In genomic region chr12:101767306-101768053, GRCm38 (mm10) we compare ENCODE assay signal across 9 mouse cellular contexts. TPM values are rescaled to one million over a fixed set of nuclear protein-coding genes. Genes with fewer than 3 reads are reported as not detected.
DNase-seq lines count a peak whose midpoint lies in the region; ATAC-seq and TF ChIP-seq lines count a peak whose summit lies in the region.
"Had no signal": no experiment of that assay in that cellular context is flagged by ENCODE, and none has a peak within 500 bp of the region (broad histone marks: within the 10 kb centered on the region; RNA-seq: fewer than 3 reads in every experiment).

No protein-coding gene starts in this region.

- no peak overlapping the region for H3K4me3 ChIP-seq in lung, adult 2 months (replicated peaks; ENCODE audit: extremely low read depth, low read depth, low read length)
- no peak overlapping the region for H3K4me3 ChIP-seq in midbrain, postnatal 0 days (ENCODE audit: low read depth, low read length)

- H3K9ac ChIP-seq in midbrain, postnatal 0 days (replicated peaks; ENCODE audit: low read length, poor library complexity, severe bottlenecking) = no peak overlapping the region

- H3K4me1 ChIP-seq in lung, adult 2 months (ENCODE audit: control insufficient read depth, insufficient read depth, low read length) = peaks cover 6% of the 10 kb centered on the region
- no peaks in the 10 kb centered on the region; the same call in 1 of the 2 replicates for H3K4me1 ChIP-seq in midbrain, postnatal 0 days (ENCODE audit: insufficient read depth, low read length)

- H3K27ac ChIP-seq in midbrain, postnatal 0 days (ENCODE audit: low read depth, low read length) = no peak overlapping the region

- TF ChIP-seq CTCF in lung, adult 2 months (IDR thresholded peaks at IDR 0.05; ENCODE audit: insufficient read depth, low read length) = no peak
- TF ChIP-seq CTCF in midbrain, postnatal 0 days (IDR thresholded peaks at IDR 0.05) = no peak

- 19% methylated on average over 9 of the region's 9 CpGs for WGBS in lung, adult 2 months
- 62% methylated on average over 9 of the region's 9 CpGs for WGBS in midbrain, postnatal 0 days

- ATAC-seq in midbrain, postnatal 0 days (ENCODE audit: low FRiP score) = no peak

- intact Hi-C loops in heart, postnatal 10 days (cut with DNase I) = no loop called here

- DNase-seq in cerebellum, postnatal 25 days = peak; percentile 17 to 45
- no peak for DNase-seq in cerebellum, postnatal 4 days (ENCODE audit: low spot score in 2 of 2)
- DNase-seq in adrenal gland, postnatal 14 days = peak; percentile 79
- peak; percentile 65 to 67 for DNase-seq in heart, postnatal 10 days
- DNase-seq in lung, adult 2 months = peak; percentile 80
- DNase-seq in midbrain, postnatal 0 days (ENCODE audit: low spot score) = no peak
- DNase-seq in ovary, postnatal 10 days (ENCODE audit: low spot score) = no peak
- no peak for DNase-seq in B cell, adult 2 months

- H3K36me3 ChIP-seq in midbrain, postnatal 0 days (ENCODE audit: insufficient read depth, low read length) = no peaks in the 10 kb centered on the region

- no peak overlapping the region for H3K4me2 ChIP-seq in midbrain, postnatal 0 days (ENCODE audit: low read depth, low read length, poor library complexity, severe bottlenecking)

- TF ChIP-seq POLR2A in lung, adult 2 months (IDR thresholded peaks at IDR 0.05; ENCODE audit: borderline replicate concordance, extremely low read depth, low read depth, low read length) = no peak

- no peaks in the 10 kb centered on the region for H3K27me3 ChIP-seq in midbrain, postnatal 0 days (ENCODE audit: insufficient read depth, low read length)

- H3K9me3 ChIP-seq in midbrain, postnatal 0 days (ENCODE audit: low read length) = no peaks in the 10 kb centered on the region

RNA-seq across cellular contexts. Expression of gene Tc2n, which starts 49.2 kb away (rescaled TPM):
- 1.2 and 1.8 TPM in 2 replicates for total RNA-seq in adrenal gland, postnatal 14 days (2021)
- under 1 TPM; 0.50 to 0.57 TPM for total RNA-seq in heart, postnatal 10 days (2021)
- 0.87 and 1.1 TPM in 2 replicates for polyA plus RNA-seq in lung, adult 2 months (2012; rRNA removed)
- total RNA-seq in midbrain, postnatal 0 days (2014; rRNA removed) = 0.55 and 0.94 TPM in 2 replicates
- 0.36 and 0.60 TPM in 2 replicates for polyA plus RNA-seq in midbrain, postnatal 0 days (2015; fragmentation: Nextera tagmentation; extraction: Ambion mirVana)
- polyA plus RNA-seq: neural tube, embryonic 11.5 days had no signal

RNA-seq across cellular contexts. Expression of gene Fbln5, which starts 51.4 kb away (rescaled TPM):
- total RNA-seq in adrenal gland, postnatal 14 days (2021) = 57.7 and 60.3 TPM in 2 replicates
- total RNA-seq in heart, postnatal 10 days (2021) = 10 to 100 TPM; 47.1 to 52.2 TPM
- 126 and 133 TPM in 2 replicates for polyA plus RNA-seq in lung, adult 2 months (2012; rRNA removed)
- 10.7 and 11.0 TPM in 2 replicates for total RNA-seq in midbrain, postnatal 0 days (2014; rRNA removed)
- polyA plus RNA-seq in midbrain, postnatal 0 days (2015; fragmentation: Nextera tagmentation; extraction: Ambion mirVana) = 16.7 and 19.8 TPM in 2 replicates

Comparison
In these comparisons a context has a peak if more than half of its experiments do, and no peak if none do; other contexts are left out.
1. DNase-seq: peak in cerebellum, postnatal 25 days (2 of 2), adrenal gland, postnatal 14 days (single experiment), heart, postnatal 10 days (2 of 2) and lung, adult 2 months (single experiment); none in cerebellum, postnatal 4 days (0 of 2), midbrain, postnatal 0 days (single experiment), ovary, postnatal 10 days (single experiment) and B cell, adult 2 months (0 of 2).